Mouse (Mus musculus) neural tube, embryonic 10.5 days (tissue): Measurements from ENCODE around the gene Psma3.
A peak's percentile ranks its signal among the peaks of the same experiment; 100 is the strongest.

ENCODE experiments used
- DNase-seq: peaks from one replicate; pipeline ENCODE4 v3.0.0-alpha.2; 2017; ENCODE audit warnings: low spot score; ENCODE audit errors: extremely low spot score

Gene Psma3

DNA sequence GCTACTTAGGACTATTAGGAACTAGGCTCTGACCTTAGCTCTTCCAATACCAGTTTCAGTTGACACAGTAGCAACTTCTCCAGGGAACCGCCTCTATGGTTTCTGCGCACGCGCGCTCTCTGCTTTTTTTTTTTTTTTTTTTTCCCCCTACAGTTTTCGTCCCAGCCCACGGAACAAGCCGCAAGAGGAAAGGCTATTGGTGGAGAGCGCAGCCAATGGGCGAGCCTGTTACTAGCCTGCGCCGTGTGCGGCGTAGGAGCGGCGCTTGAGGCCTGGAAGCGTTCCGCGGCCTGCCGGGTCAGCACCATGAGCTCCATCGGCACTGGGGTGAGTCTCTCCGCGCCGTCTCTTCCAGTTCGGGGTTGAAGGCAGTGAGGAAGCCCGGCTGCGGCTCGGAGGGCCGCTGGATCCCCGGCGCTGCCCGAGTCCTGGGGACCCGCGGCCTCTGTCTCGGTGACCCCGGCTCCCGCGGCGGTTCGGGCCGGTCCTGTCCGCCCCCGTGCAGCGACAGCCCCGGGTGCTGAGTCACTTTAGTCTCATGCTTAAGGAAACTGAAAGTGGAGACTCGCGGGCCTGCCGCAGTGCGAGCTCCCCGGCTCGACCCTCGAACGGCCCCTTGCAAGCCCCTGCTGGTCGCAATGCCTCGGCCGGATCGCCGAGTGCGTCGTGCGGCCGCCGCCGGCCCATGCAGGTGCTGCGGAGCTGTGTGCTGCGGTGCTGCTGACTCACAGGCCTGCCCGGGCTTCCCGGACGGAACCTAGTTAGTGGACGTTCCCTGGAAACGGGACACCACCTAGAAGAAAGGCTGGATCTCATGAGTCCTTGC is at the start of gene Psma3:
Gene Psma3 (plus strand): TSS at position 181 of the 826 bp plus-strand sequence.
- peak; percentile 91 for DNase-seq

- no peak for DNase-seq
These were observed 44.6 kb upstream of the Psma3 start for GRCm38 (mm10) chr12:70929781-70930180.

- DNase-seq = peak; percentile 40
These were observed 37.3 kb upstream of the Psma3 start for GRCm38 (mm10) chr12:70937150-70937549.

DNA sequence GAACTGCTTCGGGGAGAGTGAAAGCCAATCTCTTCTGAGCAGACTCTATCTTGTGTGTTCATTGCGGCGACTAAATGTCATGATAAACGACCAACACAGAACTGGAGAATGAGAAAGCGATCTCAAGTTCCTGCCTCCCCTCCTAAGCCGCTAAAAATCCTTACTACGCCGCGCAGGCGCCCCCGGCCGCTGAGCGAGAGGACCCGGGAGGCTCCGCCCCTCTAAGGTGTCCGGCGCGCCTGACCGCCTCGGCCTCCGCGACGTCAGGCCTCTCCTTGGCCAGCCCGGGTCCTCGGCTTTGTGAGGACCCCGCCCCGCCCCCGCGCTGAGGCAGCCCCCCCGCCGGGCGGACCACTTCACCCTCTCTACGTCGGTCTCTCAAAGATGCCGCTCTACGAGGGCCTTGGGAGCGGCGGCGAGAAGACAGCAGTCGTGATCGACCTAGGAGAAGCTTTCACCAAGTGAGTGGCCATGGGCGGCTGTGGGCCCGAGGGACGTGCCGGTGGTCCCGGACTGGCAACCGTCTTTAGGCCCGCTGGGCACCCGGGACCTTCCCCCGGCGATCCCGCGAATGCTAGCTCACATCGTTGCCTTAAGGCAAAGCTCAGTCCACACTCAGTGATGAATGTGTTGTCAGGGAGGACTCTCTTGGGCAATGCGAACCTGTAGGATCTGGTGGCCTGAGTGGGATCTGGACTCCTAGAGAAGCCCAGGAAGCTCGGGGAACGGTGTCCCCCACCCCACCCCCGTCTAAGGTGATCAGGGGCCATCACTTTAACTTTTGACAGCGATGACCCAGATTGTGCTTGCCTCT is 36.6 kb upstream of the Psma3 start, which contains the start of gene Actr10:
Gene Actr10 (plus strand): TSS at position 287 of the 814 bp plus-strand sequence.
- DNase-seq = peak; percentile 98

DNA sequence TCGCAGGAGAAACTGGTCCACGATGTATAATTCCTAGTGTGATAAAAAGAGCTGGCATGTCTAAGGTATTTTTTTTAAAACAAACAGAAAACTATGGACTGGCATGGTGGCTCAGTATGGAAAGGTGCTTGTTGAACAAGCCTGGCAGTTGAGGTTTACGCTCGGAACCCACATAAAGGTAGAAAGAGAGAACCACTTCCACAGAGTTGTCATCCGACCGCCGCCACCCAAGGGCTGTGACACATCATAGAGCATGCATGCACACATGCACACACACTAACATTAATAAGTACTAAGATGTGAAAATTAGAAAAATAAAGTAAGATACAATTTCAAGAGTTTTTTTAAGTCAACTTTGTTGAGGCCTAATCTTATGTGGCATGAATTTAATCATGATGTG is 33.6 kb upstream of the Psma3 start:
- no peak for DNase-seq

DNA sequence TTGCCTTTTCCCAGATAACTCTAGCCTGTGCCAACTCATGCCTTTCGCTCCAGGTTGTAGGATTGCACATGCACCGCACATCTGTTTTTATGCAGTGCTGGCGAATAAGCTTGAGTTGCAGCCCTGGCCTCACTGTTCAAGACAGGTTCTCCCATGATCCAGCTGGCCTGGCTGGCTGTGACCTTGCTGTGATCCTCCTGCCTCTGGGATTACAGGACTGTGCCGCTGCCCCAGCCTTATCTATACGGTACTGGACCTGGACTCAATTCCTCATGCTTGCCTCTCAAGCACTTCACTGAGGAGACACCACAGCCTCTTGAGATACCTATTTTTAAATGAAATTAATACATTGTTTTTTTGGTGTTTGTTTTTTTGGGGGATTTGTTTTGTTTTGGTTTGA is 30.2 kb upstream of the Psma3 start:
- DNase-seq = no peak

DNA sequence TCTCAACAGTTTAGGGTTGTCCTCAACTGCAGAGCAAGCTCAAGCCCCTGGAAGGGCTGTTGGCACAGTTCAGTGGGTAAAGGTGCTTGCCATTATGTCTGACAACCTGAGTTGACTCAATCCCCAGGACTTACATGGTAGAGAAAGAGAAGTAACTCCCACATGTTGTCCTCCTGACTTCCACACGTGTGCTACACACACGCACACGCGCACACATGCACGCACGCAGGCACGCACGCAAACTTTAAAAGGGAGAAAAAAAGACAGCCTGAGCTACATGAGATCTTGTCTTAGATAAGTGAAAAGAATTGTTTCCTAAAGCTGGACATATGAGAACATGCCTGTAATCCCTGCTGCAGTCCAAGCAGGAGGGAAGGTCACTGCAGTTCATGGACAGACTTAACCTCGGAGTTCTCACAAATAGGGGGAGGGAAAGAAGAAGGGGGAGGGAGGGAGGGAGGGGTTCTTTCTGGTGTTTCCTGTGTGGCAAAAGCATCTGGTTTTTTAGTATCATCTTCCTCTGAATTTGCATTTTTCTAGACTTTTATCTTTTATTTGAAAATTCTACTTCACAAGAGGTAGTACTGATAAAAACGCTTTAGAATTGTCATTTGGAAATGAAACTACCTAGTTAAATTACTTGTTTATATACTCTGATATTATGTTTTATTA is 27.7 kb upstream of the Psma3 start:
- DNase-seq = no peak

DNA sequence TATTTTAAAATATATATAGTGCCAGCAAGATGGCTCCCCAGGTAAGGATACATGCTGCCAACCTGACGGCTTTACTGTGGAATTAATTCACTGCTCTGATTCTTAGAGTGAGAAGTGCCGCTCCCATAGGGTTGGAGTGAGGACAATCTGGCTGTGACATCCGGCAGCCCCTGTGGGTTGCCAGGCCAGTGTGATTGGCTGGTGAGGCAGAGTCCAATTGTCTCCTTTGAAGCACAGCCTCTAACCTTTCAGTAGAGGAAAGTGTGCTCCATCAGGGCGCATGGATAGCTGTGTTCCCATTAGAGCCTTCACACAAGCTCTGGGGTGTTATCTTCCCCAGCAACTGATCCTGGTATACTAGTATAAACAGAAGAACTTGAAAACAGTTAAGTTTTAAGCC is 15.8 kb upstream of the Psma3 start:
- DNase-seq = no peak

DNA sequence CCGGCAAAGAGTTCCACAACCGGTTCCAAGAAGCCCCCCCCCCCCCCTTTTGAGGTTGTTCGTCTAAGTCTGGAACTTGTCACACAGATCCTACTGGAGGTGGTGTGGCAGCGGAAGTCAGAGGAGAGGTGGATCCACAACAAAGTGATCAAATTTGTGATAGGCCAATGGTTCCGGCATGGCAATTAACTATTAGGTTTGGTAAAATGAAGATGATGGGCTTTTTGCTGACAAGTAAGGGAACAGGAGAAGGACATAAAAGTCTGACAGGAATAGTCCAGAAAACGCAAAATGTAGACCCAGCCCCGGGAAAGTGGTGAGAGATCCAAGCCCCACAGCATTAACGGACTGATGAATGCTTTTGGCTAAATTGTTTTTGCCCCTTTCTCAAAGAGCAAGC is 6.8 kb upstream of the Psma3 start:
- no peak for DNase-seq

GRCm38 (mm10) chr12:70968141-70968790 is 6.2 kb upstream of the Psma3 start:
- DNase-seq = peak; percentile 79

DNA sequence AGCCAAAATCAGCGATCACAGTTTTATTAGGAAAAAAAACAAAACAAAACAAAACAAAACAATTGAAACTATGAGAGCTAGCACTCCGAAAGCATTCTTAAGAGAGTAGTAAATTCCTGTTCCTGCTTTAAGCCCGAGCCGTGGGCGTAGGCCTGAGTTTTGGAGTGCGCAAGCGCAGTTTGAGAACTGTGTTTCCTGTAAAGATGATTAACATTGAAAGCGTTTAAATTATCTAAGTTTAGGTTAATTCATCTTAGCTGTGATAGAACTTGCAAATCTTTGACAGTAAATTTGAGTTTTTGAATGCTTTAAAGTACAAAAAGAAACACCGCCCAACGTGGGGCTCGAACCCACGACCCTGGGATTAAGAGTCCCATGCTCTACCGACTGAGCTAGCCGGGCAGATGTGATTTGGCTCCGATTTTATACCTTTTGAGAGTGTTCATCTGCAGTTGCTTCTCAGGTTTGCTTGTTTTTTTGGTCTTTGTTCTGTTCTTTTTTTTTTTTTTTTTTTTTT is 5.6 kb upstream of the Psma3 start:
- DNase-seq = peak; percentile 89

GRCm38 (mm10) chr12:70969485-70970184 is 4.8 kb upstream of the Psma3 start:
- DNase-seq = peak; percentile 49

DNA sequence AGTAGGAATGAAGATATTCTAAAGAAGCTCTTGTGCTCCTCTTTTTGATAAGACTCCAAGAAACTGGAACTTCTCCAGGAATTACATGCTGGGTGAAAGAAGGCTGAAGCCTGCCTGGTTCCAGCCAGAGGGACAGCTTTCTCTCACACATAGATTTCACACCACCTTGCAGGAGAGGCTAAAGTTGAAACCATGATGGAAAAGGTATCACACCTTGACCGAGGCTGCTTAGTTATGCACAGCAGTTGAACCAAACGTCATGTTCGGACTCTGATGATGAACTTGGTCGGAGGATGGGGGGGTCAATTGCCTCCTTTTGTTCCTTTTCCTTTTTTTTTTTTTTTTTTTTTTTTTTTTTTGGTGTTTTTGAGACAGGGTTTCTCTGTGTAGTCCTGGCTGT is 590 bp upstream of the Psma3 start:
- no peak for DNase-seq

DNA sequence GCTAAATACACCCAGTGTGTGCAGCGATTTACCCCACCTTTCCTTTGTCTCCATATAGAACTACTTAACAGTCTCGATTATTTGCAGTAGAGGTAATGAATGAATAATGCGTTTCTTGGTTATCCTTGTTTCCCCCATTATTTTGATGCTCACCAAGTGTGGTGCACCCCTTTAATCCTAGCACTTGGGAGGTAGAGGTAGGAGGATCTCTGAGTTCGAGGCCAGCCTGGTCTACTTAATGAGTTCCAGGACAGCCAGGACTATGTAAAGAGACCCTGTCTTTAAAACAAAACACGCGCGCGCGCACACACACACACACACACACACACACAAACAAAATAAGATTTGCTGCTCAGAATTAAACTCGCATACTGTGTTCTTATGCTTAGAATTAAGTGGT is 985 bp downstream of the Psma3 start:
- peak; percentile 29 for DNase-seq

DNA sequence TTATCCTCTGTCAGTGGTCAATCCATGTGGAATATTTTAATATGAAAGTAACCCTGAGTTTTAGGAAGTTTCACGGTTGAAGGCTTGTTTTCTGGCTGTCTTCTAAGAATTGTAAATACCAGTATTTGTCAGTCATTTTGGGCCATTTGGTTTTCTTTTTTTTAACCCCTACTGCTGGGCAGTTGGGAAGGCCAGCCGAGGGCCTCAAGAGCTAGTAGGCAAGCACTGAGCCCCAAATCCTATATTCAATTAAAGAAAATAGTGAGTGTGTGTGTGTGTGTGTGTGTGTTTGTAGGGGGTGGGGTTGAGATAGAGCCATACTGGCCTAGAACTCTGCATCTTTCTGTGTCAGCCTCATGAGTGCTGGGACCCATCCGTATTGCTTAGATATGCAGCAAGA is 1.5 kb downstream of the Psma3 start:
- no peak for DNase-seq

DNA sequence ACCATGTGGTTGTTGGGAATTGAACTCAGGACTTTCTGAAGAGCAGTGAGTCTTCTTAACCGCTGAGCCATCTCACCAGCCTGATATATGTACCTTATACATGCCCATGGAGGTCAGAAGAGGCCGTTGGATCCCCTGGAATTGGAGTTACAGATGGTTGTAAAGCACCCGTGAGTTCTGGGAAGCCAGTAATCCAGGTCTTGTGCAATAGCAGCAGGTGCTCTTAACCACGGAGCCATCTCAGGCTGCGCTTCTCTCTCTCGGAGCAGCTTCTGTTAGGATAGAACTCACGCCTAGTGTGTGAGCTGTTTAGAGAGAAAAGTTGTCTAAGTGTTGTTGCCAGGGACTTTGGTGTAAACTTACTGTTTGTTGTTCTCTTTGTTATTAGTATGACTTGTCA is 3.9 kb downstream of the Psma3 start:
- no peak for DNase-seq

DNA sequence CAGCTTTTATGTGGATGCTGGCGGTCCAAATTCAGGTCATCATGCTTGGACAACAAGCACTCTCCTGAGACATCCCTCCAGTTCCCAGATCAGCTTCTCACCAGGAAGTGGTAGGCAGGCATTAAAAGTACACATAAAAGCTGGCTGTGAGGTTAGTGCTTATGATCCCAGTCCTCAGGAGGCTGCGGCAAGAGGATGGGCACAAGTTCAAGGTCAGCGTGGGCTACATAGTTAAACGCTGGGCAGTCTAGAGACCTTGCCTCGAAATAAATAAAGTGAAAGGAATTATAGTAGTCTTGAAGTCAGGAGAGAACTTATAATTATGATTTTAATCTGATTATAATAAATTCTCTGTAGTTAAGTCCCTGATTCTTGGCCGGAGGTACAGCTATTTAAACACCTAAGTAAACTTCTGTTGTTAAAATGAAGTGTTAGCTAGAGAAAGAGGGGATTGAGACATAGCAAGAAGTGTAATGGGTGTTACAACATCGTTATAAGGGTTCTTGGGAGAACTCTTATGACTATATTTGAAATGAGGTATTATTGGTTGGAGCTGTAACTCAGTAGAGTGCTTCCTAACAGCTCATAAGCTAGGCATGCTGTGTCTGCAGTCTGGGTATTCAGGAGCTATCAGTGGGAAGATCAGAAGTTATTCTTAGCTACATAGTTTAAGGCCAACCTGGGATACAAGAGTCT is 10.6 kb downstream of the Psma3 start:
- DNase-seq = no peak

DNA sequence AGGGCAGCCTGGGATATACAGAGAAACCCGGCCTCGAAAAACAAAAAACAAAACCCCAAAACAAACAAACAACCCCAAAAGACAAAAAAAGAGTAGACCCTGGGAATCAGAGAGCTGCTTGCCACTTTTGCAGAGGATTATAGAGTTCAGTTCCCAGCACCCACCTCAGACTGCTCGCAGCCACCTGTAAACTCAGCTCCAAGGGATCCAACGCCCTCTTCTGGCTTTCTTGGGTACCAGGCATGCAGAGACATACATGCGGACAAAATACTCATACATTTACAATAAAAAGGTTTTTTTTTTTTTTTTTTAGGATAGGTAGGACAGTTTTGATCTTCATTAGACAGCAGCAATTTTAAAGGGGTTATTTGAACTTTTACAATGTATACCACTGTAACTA is 22.8 kb downstream of the Psma3 start:
- DNase-seq = no peak

DNA sequence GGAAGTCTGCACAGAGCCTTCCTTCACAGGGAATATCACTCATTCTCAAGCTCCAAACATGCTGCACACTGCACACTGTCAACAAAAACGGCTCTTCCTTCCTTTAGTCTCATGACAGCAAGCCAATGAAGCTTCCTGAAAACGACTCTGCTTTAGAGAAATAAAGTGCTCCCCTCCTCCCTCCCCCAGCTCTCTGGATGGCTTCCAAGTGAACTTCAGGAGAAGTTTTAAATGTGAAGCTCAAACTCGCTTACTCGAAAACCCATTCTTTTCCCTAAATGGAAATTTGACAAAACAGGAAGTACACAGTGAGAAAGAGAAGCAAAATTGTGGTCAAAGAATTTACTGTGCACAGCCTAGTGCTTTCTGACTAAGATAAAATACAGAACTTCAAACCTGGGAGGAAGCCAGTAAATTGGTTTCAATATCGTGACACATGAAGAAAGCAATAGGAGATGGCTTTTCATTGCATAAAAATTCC is 25.0 kb downstream of the Psma3 start:
- no peak for DNase-seq

DNA sequence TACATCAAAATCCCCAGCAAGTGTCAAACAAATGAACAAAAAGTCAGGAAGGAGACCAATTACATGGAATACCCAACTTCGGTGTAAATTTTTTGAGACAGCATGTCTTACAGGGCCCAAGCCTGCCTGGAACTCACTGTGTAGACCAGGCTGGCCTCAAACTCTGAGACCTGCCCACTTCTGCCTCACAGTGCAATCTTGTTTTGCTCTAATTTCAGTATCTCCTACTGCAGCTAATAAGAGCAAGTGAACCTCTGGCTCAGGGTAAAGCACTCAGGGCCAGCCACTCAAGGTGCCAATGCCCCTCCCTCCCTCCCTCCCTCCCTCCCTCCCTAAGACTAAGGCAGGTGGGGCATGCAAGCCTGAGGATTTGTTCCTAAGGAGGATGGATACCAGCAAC is 25.9 kb downstream of the Psma3 start:
- no peak for DNase-seq
